Mouse (Mus musculus): Measurements from ENCODE around the gene Kcna7. TPM values are rescaled to one million over a fixed set of nuclear protein-coding genes. Genes with fewer than 3 reads are reported as not detected.

Gene Kcna7
- polyA plus RNA-seq (2017; shearing (Covaris generic)) = not detected

DNA sequence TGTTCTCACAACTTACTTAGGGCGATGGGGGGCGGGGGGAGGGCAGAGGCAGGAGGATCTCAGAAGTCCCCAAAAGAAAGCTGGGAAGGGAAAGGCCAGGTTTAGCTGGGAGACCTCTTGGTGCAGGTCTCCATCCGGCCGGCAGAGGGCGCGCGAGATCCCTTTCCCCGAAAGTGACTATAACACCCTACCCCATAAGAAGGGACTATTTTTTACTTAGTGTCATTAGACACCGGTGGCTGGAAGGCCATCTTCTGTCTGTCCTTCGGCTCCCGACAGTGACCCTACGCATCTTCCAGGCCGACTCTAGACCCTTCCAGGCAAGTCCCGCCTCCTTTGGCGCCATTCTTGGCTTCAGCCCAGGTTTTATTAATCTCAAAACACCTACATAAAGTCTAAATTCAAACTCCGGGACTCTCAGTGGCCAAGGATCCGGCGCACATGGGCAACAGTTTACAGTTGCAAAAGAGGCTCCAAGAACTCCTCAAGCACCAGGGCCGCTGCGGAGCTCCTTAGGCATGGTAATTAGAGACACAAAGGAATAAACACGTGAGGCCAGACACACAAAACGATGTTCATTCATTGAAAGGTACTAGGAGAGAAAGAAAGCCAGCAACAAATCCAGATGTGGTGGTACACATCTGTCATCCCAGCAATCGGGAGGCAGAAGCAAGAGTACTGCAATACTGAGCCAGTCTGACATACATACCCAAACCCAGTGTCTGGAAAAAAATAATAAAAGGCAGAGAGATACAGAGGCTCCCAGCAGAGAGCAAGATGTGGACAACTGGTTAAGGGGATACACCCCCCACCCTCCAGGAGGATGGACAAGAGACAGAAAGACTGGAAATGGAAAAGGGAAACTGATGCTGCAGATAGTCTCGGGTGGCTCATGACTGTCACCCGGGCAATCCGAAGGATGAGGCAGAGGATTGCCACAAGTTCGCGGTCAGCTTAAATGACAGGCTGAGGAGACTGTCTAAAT is at the start of gene Kcna7:
TSS of gene Kcna7 (plus strand) at position 563 of the 985 bp plus-strand sequence.

DNA sequence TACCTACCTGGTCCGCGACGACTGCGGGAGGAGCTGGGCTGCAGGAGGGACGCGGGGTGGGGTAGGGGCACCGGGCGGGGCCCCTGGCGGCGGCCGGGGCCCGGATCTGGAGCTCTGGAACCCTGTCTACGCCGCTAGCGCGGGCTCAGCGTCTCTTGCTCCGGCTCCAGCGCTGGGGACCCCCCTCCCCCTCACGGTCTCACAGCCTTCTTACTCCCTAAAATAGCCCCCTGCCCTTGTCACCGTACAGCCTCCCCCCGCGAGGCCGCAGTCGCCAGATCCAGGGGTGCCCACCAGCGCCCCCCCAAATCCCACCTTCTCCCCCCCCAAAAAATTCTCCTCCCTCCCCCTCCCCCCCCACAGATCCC is 38.8 kb upstream of the Kcna7 start, which contains the start of gene Ppfia3:
TSS of gene Ppfia3 (minus strand) at position 368 of the 368 bp plus-strand sequence.

DNA sequence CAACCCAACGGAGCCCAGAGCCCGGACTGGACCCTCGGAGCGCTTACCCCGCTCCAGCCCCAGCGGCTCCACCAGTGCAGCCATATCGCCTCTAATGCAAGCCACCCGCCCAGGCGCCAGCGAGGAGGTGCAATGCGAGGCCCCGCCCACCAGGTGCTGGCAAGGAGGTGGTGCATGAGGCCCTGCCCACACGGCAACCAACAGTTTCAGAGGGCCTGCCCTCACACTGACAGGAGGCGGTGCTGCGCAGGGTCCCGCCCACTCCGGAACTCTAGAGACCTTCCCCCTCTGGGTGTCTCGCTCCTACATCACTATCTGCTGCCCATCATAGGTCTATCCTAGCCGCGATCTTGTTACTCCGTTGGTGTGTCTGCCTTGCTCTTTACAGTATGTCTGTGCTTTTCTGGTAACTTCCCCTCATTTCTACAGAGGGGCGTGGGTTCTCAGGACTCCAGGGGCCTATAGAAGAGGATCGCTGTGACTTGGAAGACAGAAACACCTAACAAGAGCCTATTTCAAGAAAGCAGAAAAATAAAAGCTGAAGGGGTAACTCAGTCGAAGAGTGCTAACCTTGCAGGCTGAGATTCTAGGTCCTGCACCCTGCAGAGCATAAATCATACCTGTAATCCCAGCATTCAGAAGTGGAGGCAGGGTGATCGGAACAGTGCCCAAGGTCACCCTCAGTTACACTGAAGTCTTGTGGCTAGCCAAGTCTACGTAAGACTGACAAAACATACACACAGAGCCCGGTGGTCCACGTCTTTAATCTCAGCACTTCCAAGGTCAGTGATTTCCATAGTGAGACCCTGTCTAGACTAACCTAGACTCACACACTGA is 34.8 kb upstream of the Kcna7 start, which contains the start of gene Lin7b:
TSS of gene Lin7b (minus strand) at position 109 of the 837 bp plus-strand sequence.

DNA sequence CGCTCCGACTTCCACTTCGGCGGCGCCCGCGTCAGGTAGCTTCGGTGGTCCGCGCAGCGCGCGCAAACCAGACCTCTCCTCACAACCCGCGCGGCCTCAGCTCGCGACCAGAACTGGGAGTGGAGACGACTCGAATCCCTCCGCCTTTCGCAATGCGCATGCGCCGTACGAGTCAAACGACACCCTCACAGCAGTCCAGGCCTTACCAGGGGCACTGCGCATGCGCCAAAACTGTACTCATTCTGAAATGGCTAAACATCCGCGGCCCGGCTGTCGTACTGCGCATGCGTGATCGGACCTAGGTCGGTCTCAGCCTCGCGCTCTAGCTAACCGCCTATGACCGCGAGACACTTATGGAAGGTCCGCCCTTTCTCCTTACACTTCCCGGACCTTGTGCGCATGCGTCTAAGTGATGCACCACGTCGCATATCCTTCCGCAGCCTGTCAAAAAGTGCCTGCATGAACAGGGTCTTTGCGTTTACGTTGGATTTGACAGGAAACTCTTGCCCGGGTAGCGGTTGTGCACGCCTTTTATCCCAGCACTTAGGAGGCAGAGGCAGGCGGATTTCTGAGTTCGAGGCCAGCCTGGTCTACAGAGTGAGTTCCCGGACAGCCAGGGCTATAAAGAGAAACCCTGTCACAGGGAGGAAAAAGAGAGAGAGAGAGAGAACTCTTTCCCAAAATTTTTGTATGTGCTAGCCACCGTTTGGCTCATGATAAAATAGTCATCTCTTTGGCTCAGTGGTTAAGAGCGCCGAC is 9.7 kb upstream of the Kcna7 start, which contains the start of gene Snrnp70:
TSS of gene Snrnp70 (minus strand) at position 165 of the 759 bp plus-strand sequence.

DNA sequence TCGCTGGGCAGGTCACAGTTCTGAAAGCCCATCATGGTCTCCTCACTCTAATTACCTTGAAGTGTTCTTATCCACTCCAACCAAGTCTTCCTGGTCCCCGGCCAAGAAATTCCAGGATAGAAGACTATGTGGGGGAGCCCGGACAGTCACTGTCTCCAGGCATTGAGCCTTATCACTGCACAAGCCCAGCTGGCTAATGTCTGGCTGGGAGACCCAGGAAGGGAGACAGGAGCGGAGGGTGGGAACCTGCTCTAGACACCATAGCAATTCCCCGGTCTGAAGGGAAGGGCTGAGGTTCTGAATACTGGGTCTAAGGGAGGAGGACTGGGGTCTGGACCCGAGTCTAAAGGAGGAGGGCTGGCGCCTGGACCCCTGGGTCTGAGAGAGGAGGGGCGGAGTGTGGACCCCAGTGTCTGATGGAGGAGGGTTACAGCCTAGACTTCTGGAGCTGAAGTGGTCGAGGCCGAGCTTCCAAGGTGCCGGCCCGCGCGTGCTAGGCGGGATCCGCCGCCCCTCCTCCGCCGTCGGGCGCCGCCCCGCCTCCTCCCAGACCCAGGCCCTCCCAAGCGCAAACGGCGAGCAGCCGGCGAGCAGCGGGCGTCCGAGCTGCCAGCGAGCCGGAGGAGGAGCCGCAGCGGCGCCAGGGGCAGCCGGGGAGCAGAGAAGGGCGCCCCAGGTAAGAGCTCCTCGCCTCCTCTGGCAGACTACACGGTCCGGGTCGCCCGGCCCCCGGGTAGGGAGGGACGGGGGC is 7.8 kb downstream of the Kcna7 start, which contains the start of gene Ntf5:
TSS of gene Ntf5 (plus strand) at position 583 of the 751 bp plus-strand sequence.

DNA sequence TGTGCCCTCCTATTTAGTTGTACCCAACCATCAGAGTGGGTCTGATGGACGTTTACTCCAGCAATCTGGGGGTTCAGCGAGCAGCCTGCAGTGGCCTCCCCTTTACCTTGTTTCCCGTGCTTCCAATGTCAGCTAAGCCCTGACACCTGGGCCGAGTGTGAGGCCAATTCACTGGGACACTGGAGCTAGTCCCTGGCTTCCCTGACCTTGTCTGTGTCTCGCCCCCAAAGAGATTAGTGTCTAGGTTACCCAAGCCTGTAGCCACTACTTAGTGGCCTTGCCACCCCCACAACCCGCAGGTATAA is 15.1 kb downstream of the Kcna7 start, which contains the start of gene Lhb:
TSS of gene Lhb (plus strand) at position 206 of the 305 bp plus-strand sequence.

DNA sequence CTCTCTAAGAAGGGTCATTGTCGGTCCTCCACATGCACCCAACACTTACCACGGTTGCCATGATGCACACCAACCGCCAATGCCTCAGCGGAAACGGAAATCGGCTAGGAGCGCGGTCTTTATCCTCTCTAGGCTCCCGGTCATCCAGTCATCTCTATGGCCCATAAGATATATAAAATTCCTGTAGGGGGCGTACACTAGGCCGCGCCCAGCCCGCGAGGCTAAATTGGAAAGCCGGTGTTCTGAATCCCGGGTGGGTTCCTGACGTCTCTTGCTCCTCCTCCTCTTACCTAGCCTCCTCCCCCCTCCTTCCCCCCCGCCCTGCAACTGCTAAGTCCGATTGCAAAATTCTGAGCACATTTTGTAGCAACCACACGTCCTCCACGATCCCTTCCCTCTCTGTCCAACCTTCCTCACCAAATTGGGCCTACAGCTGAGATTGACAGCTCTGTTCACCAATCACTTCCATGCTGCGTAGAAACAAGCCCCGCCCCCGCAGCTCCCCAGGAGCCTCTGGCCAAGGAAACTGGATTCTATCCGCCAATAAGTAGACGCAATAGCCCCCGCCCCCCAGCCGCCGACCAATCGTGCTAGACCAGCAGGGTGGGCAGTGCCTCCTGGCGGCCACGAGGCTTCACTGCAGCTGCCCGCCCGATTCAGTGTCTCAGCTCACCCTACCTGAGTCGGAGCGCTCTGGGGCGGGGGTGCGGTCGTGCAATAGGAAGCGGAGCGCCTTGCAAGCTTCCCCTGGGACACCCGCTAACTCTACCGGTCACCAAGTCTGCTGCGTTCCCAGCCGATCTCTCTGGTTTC is 29.0 kb downstream of the Kcna7 start, which contains the start of gene Gys1:
TSS of gene Gys1 (plus strand) at position 642 of the 813 bp plus-strand sequence.

DNA sequence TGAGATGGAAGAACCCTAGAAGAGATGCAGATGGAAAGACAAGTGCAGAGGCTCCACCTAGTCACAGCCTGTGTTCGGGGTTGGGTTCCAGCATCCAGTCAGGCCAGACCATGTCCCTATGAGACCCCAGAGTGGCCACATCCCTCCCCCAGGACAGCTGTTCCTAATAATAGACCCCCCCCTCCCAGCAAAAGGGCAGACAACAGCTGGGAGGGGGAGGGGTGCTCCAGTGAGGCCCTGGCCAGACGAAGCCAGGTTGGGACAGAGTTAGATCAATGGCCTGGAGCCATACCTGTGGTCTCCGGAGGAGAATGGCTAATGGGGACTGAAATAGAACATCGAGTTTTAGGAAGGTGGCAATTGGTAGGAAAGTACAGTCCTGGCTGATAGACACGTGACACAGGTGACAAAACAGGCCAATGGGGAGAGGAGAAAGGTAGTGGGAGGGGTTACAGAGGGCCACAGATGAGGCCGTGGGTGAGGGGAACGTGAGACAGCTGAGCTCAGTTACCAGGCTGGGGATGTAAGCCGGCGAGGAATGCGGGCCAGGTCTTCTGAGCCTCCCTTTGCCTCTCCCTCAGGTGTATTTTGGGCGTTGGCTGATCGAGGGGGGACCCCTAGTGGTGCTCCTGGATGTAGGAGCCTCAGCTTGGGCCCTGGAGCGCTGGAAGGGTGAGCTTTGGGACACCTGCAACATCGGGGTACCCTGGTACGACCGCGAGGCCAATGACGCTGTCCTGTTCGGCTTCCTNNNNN is 32.2 kb downstream of the Kcna7 start, which contains the start of gene Ruvbl2:
TSS of gene Ruvbl2 (minus strand) at position 576 of the 756 bp plus-strand sequence.

Other genes starting within 250 kb of the Kcna7 start
- gene Slc17a7, start 241.7 kb upstream of the Kcna7 start, polyA plus RNA-seq (2017; shearing (Covaris generic)) = not detected
- not detected for gene Gfy, start 226.1 kb upstream of the Kcna7 start, polyA plus RNA-seq (2017; shearing (Covaris generic))
- gene Pth2, start 224.7 kb upstream of the Kcna7 start, polyA plus RNA-seq (2017; shearing (Covaris generic)) = not detected
- 0.26 TPM for gene Ccdc155, start 200.8 kb upstream of the Kcna7 start, polyA plus RNA-seq (2017; shearing (Covaris generic))
- 23.5 TPM for gene Dkkl1, start 193.5 kb upstream of the Kcna7 start, polyA plus RNA-seq (2017; shearing (Covaris generic))
- 1.8 TPM for gene Tead2, start 189.9 kb upstream of the Kcna7 start, polyA plus RNA-seq (2017; shearing (Covaris generic))
- gene Cd37, start 166.5 kb upstream of the Kcna7 start, polyA plus RNA-seq (2017; shearing (Covaris generic)) = 675 TPM
- gene Slc6a16, start 164.6 kb upstream of the Kcna7 start, polyA plus RNA-seq (2017; shearing (Covaris generic)) = not detected
- not detected for gene Slc6a21, start 128.1 kb upstream of the Kcna7 start, polyA plus RNA-seq (2017; shearing (Covaris generic))
- 22.4 TPM for gene Trpm4, start 71.9 kb upstream of the Kcna7 start, polyA plus RNA-seq (2017; shearing (Covaris generic))
- not detected for gene Hrc, start 70.4 kb upstream of the Kcna7 start, polyA plus RNA-seq (2017; shearing (Covaris generic))
- gene Ppfia3, start 38.6 kb upstream of the Kcna7 start, polyA plus RNA-seq (2017; shearing (Covaris generic)) = not detected
- gene Lin7b, start 35.1 kb upstream of the Kcna7 start, polyA plus RNA-seq (2017; shearing (Covaris generic)) = not detected
- 227 TPM for gene Snrnp70, start 9.9 kb upstream of the Kcna7 start, polyA plus RNA-seq (2017; shearing (Covaris generic))
- gene Ntf5, start 8.0 kb downstream of the Kcna7 start, polyA plus RNA-seq (2017; shearing (Covaris generic)) = 0.78 TPM
- gene Lhb, start 15.2 kb downstream of the Kcna7 start, polyA plus RNA-seq (2017; shearing (Covaris generic)) = not detected
- gene Gys1, start 29.2 kb downstream of the Kcna7 start, polyA plus RNA-seq (2017; shearing (Covaris generic)) = 18.4 TPM
- gene Ruvbl2, start 32.4 kb downstream of the Kcna7 start, polyA plus RNA-seq (2017; shearing (Covaris generic)) = 64.0 TPM
- 2,222 TPM for gene Ftl1, start 54.2 kb downstream of the Kcna7 start, polyA plus RNA-seq (2017; shearing (Covaris generic))
- gene Bax, start 61.2 kb downstream of the Kcna7 start, polyA plus RNA-seq (2017; shearing (Covaris generic)) = 253 TPM
- gene Tulp2, start 76.2 kb downstream of the Kcna7 start, polyA plus RNA-seq (2017; shearing (Covaris generic)) = 1.0 TPM
- gene Gm45808, start 81.2 kb downstream of the Kcna7 start, polyA plus RNA-seq (2017; shearing (Covaris generic)) = not detected
- 0.95 TPM for gene Dhdh, start 83.2 kb downstream of the Kcna7 start, polyA plus RNA-seq (2017; shearing (Covaris generic))
- 310 TPM for gene Nucb1, start 104.8 kb downstream of the Kcna7 start, polyA plus RNA-seq (2017; shearing (Covaris generic))
- gene Ppp1r15a, start 120.6 kb downstream of the Kcna7 start, polyA plus RNA-seq (2017; shearing (Covaris generic)) = 57.1 TPM
- gene Plekha4, start 120.7 kb downstream of the Kcna7 start, polyA plus RNA-seq (2017; shearing (Covaris generic)) = 0.71 TPM
- gene Hsd17b14, start 149.2 kb downstream of the Kcna7 start, polyA plus RNA-seq (2017; shearing (Covaris generic)) = 1.6 TPM
- gene Bcat2, start 164.5 kb downstream of the Kcna7 start, polyA plus RNA-seq (2017; shearing (Covaris generic)) = 68.4 TPM
- not detected for gene Fgf21, start 209.8 kb downstream of the Kcna7 start, polyA plus RNA-seq (2017; shearing (Covaris generic))
- not detected for gene Fut1, start 211.6 kb downstream of the Kcna7 start, polyA plus RNA-seq (2017; shearing (Covaris generic))
- not detected for gene Izumo1, start 216.2 kb downstream of the Kcna7 start, polyA plus RNA-seq (2017; shearing (Covaris generic))
- 0.65 TPM for gene Rasip1, start 221.8 kb downstream of the Kcna7 start, polyA plus RNA-seq (2017; shearing (Covaris generic))
- gene Mamstr, start 234.3 kb downstream of the Kcna7 start, polyA plus RNA-seq (2017; shearing (Covaris generic)) = 0.65 TPM

Measured in inflammation-experienced regulatory T-cells, adult 16 weeks (primary cell).